Mouse (Mus musculus): ENCODE measurements around the gene Agtrap. TPM values are rescaled to one million over a fixed set of nuclear protein-coding genes. Genes with fewer than 3 reads are reported as not detected.
"Not testable (repeated sequence)": the region's sequence is repeated elsewhere in the genome, so short reads cannot be mapped to it uniquely, and the experiment has no call there.

Gene Agtrap
- polyA plus RNA-seq, 1 experiment: 45.2 TPM

DNA sequence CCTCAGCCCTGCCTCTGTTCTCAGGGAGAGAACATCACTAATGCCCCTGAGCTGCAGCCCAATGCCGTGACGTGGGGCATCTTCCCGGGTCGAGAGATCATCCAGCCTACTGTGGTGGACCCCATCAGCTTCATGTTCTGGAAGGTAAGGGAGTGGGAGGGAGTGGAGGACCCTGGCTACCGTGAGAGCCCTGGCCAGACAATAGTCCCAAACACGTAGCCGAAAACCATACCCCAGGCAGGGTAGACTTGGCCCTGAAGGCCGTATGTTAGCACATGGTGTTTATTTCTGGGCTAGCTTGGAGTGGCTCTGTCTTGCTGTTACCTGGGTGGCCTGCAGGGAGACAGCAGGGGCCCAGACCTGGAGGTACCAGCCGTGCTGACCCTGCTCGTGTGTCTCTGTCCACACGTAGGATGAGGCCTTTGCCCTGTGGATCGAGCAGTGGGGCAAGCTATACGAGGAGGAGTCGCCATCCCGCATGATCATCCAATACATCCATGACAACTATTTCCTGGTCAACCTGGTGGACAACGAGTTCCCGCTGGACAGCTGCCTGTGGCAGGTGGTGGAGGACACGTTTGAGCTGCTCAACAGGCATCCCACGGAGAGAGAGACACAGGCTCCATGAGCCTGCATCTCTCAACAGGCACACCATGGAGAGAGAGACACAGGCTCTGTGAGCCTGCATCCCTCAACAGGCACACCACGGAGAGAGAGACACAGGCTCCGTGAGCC lies 32.7 kb downstream of the Agtrap start:
- Histone ChIP-seq H3K4me1 (ENCODE audit: control insufficient read depth, insufficient read depth, low read length) (no peaks in the 10 kb centered on the region), H3K36me3 (ENCODE audit: control insufficient read depth, insufficient read depth, low read length) (no peaks in the 10 kb centered on the region; the same call in none of the 2 replicates), H3K4me3 (ENCODE audit: control insufficient read depth, low read depth, low read length) (no peak overlapping the region), H3K27ac (ENCODE audit: control insufficient read depth, insufficient read depth, low read depth, low read length) (no peak overlapping the region), H3K27me3 (ENCODE audit: control insufficient read depth, insufficient read depth, low read length) (no peaks in the 10 kb centered on the region)
- no peak; the same call in 1 of the 2 replicates for TF ChIP-seq POLR2A (IDR thresholded peaks at IDR 0.05; ENCODE audit: control insufficient read depth, low read depth, low read length)
- no peak for TF ChIP-seq CTCF (IDR thresholded peaks at IDR 0.05; ENCODE audit: control insufficient read depth, insufficient read depth, insufficient replicate concordance, low read depth, low read length)

DNA sequence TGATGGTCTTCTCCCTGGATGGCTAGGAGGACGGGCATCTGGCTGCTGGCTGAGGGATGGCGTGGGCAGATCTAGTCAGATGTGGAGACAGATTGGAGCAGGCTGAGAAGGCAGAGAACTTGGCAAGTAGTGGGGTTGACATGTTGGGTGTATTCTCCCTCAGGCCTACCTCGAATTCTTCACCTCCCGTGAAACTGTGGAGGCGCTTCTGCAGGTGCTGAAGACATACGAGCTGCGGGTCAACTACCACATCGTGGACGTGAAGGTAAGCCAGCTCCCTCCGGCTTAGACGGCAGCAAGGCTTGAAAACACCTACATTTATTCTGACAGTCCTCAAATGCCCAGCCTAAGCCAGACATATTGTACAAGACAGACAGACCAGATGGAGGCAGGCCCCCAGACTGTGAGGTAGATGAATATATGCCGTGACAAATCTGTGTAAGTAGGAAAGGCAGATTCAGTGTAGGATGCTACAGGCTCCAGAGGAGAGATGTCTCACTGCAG lies 34.4 kb downstream of the Agtrap start:
- H3K27ac ChIP-seq (ENCODE audit: control insufficient read depth, insufficient read depth, low read depth, low read length): no peak overlapping the region
- no peaks in the 10 kb centered on the region; the same call in none of the 2 replicates for H3K36me3 ChIP-seq (ENCODE audit: control insufficient read depth, insufficient read depth, low read length)
- H3K4me1 ChIP-seq (ENCODE audit: control insufficient read depth, insufficient read depth, low read length): no peaks in the 10 kb centered on the region
- no peak for TF ChIP-seq POLR2A (IDR thresholded peaks at IDR 0.05; ENCODE audit: control insufficient read depth, low read depth, low read length)
- no peak for TF ChIP-seq CTCF (IDR thresholded peaks at IDR 0.05; ENCODE audit: control insufficient read depth, insufficient read depth, insufficient replicate concordance, low read depth, low read length)
- H3K27me3 ChIP-seq (ENCODE audit: control insufficient read depth, insufficient read depth, low read length): no peaks in the 10 kb centered on the region
- H3K4me3 ChIP-seq (ENCODE audit: control insufficient read depth, low read depth, low read length): no peak overlapping the region

DNA sequence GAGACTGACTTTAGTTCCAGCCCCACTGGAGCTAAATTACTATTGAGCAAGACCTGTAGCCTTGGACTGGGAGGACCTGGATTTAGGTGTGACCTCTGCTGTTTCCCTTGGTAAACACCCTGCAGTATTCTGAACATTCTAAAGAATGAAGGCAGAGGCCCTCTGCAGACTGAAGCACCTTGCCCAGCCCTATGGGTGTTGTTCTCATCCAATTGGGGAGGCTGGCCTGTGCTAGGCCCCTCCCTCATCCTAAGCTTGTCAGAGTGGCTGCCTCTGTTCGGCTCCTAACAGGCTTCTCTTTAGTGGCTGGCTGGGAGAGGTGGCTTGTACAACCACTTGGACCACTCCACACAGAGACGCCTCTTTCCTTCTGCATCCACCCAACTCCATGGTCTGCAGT lies 34.9 kb downstream of the Agtrap start:
- Histone ChIP-seq H3K27me3 (ENCODE audit: control insufficient read depth, insufficient read depth, low read length) (no peaks in the 10 kb centered on the region), H3K4me1 (ENCODE audit: control insufficient read depth, insufficient read depth, low read length) (no peaks in the 10 kb centered on the region), H3K4me3 (ENCODE audit: control insufficient read depth, low read depth, low read length) (no peak overlapping the region), H3K27ac (ENCODE audit: control insufficient read depth, insufficient read depth, low read depth, low read length) (no peak overlapping the region), H3K36me3 (ENCODE audit: control insufficient read depth, insufficient read depth, low read length) (no peaks in the 10 kb centered on the region; the same call in none of the 2 replicates)
- TF ChIP-seq CTCF (IDR thresholded peaks at IDR 0.05; ENCODE audit: control insufficient read depth, insufficient read depth, insufficient replicate concordance, low read depth, low read length) (no peak), POLR2A (IDR thresholded peaks at IDR 0.05; ENCODE audit: control insufficient read depth, low read depth, low read length) (no peak)

DNA sequence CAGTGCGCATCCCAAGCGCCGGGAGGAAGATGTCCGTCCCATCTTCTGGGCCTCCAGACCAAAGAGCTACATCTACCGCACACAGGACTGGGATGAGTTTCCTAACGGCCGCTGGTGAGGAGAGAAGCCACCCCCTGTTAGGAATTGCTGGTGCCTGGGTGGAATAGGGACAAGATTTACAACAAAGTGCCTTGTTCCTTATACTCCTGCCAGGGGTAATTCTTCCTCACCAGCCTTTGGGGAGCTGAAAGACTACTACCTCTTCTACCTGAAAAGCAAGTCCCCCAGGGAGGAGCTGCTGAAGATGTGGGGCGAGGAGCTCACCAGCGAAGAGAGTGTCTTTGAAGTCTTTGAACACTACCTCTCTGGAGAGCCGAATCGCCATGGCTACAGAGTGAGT lies 35.9 kb downstream of the Agtrap start:
- TF ChIP-seq CTCF (IDR thresholded peaks at IDR 0.05; ENCODE audit: control insufficient read depth, insufficient read depth, insufficient replicate concordance, low read depth, low read length): no peak
- TF ChIP-seq POLR2A (IDR thresholded peaks at IDR 0.05; ENCODE audit: control insufficient read depth, low read depth, low read length): no peak
- Histone ChIP-seq H3K36me3 (ENCODE audit: control insufficient read depth, insufficient read depth, low read length) (no peaks in the 10 kb centered on the region; the same call in 1 of the 2 replicates), H3K27ac (ENCODE audit: control insufficient read depth, insufficient read depth, low read depth, low read length) (no peak overlapping the region), H3K4me1 (ENCODE audit: control insufficient read depth, insufficient read depth, low read length) (no peaks in the 10 kb centered on the region), H3K27me3 (ENCODE audit: control insufficient read depth, insufficient read depth, low read length) (no peaks in the 10 kb centered on the region), H3K4me3 (ENCODE audit: control insufficient read depth, low read depth, low read length) (no peak overlapping the region)

DNA sequence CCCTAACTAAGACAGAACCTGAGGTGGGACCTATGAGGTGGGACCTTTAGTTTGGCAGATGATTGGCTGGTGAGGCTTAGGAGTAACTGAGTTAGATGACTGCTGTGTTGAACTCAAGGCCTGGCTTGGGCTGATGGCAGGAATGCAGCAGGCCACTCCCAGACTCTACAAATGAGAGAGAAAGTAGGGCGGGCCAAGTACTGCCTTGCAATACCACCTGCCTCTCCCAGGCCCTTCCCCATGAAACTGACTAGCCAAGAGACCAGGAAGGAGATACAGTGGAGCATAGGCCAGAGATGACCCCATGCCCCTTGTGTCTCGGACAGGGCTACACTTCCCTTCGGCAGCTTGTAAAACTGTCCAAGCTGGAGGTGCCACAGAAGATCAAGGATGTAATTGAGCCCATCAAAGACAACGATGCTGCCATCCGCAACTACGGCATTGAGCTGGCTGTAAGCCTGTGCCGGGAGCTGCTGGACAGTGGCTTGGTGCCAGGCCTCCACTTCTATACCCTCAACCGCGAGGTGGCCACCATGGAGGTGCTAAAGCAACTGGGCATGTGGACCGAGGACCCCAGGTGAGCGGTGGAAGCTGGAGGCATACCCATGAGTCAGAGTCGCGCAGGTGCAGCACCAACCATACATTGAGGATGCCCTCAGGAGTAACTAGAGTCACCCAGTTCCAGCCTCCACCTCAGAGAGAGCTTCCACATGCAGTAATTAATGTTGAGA lies 36.6 kb downstream of the Agtrap start:
- TF ChIP-seq CTCF (IDR thresholded peaks at IDR 0.05; ENCODE audit: control insufficient read depth, insufficient read depth, insufficient replicate concordance, low read depth, low read length): no peak
- no peak for TF ChIP-seq POLR2A (IDR thresholded peaks at IDR 0.05; ENCODE audit: control insufficient read depth, low read depth, low read length)
- no peak overlapping the region for H3K4me3 ChIP-seq (ENCODE audit: control insufficient read depth, low read depth, low read length)
- H3K27me3 ChIP-seq (ENCODE audit: control insufficient read depth, insufficient read depth, low read length): no peaks in the 10 kb centered on the region
- no peaks in the 10 kb centered on the region for H3K4me1 ChIP-seq (ENCODE audit: control insufficient read depth, insufficient read depth, low read length)
- no peaks in the 10 kb centered on the region; the same call in none of the 2 replicates for H3K36me3 ChIP-seq (ENCODE audit: control insufficient read depth, insufficient read depth, low read length)
- H3K27ac ChIP-seq (ENCODE audit: control insufficient read depth, insufficient read depth, low read depth, low read length): no peak overlapping the region

DNA sequence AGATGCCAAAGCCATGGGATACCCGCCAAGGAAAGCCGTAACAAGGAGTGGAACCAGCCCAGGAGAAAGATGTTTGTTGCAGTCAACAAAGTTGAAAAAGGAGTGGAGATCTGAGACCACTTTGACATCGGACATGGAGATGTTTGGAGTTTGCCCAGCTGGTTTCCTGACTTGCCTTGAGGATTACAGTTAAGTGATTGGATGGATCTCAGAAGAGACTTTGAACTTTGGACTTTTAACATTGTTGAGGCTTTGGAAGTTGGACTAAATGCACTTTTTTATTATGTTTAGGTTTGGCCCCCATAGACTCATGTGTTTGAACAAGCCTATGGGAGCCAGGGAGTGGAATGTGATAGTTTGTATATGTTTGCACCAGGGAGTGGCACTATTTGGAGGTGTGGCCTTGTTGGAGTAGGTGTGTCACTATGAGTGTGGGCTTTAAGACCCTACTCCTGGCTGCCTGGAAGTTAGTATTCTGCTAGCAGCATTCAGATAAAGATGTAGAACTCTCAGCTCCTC lies 37.4 kb downstream of the Agtrap start:
- H3K4me3 ChIP-seq (ENCODE audit: control insufficient read depth, low read depth, low read length); H3K4me1 ChIP-seq (ENCODE audit: control insufficient read depth, insufficient read depth, low read length); H3K36me3 ChIP-seq (ENCODE audit: control insufficient read depth, insufficient read depth, low read length); H3K27ac ChIP-seq (ENCODE audit: control insufficient read depth, insufficient read depth, low read depth, low read length); H3K27me3 ChIP-seq (ENCODE audit: control insufficient read depth, insufficient read depth, low read length): not testable (repeated sequence)

DNA sequence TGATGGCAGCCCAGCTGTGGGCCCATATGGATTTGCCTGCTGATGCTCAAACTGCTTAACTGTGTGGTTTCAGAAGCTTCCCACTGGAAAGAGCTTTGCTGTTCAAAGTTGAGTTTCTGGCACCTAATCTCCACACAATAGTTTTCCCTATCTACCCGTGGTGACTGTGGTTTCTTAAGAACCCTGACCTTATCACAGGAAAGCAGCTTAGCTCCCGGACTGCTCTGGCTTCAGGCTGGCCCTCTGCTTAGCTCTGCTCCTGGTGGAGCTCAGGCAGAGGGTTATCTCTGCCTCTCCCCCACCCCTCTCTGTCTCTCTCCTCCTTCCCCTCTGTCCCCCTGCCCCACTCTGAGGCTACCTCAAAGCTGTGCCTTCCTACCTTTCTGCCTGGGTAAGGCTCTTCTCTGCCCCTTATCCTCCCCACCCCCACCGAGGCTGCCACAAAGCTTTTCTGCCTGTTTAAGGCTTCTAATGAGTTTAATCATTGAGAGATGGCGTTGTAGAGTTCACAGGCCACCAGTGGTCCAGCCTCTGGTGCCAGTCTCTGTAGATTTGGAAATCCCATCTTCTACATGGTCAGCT lies 41.3 kb downstream of the Agtrap start:
- Histone ChIP-seq H3K36me3 (ENCODE audit: control insufficient read depth, insufficient read depth, low read length) (no peaks in the 10 kb centered on the region; the same call in none of the 2 replicates), H3K4me3 (ENCODE audit: control insufficient read depth, low read depth, low read length) (no peak overlapping the region), H3K27ac (ENCODE audit: control insufficient read depth, insufficient read depth, low read depth, low read length) (no peak overlapping the region), H3K27me3 (ENCODE audit: control insufficient read depth, insufficient read depth, low read length) (no peaks in the 10 kb centered on the region), H3K4me1 (ENCODE audit: control insufficient read depth, insufficient read depth, low read length) (no peaks in the 10 kb centered on the region)
- TF ChIP-seq POLR2A (IDR thresholded peaks at IDR 0.05; ENCODE audit: control insufficient read depth, low read depth, low read length) (no peak), CTCF (IDR thresholded peaks at IDR 0.05; ENCODE audit: control insufficient read depth, insufficient read depth, insufficient replicate concordance, low read depth, low read length) (no peak)

Data from testis, adult 2 months (tissue).